Mouse (Mus musculus): ENCODE data around the gene Pth2.

DNA sequence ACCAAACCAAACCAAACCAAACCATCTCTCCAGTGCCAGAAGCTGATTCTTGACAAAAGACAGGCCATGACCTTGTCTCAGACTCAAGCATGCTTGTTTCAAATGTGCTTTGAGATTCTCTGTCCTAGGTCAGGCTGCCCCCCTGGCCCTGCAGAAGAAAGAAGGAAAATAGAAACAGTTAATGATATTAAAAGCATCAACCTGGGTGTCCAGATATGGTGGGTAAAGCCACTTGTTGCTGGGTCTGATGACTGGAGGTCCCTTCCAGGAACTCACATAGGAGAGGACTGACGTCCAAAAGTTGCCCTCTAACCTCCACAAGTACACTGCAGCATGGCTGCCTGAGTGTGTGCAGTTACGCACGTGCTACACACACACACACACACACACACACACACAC, 19.9 kb upstream of the Pth2 start:
- TF ChIP-seq CTCF (conservative IDR thresholded peaks at IDR 0.05; ENCODE audit: low read length) (no peak), POU5F1 (IDR thresholded peaks at IDR 0.05; ENCODE audit: borderline replicate concordance, low read length) (no peak), NANOG (IDR thresholded peaks at IDR 0.05; ENCODE audit: borderline replicate concordance, low read length) (no peak)
